Mouse (Mus musculus) kidney, postnatal 25 days (tissue): ENCODE measurements around the gene Snrpc.

Experiments used
- DNase-seq, 2 experiments: peaks; one replicate each; pipeline ENCODE4 v3.0.0; 2021; ENCODE audit warnings: mixed read lengths in 2 of 2

Gene Snrpc

DNA sequence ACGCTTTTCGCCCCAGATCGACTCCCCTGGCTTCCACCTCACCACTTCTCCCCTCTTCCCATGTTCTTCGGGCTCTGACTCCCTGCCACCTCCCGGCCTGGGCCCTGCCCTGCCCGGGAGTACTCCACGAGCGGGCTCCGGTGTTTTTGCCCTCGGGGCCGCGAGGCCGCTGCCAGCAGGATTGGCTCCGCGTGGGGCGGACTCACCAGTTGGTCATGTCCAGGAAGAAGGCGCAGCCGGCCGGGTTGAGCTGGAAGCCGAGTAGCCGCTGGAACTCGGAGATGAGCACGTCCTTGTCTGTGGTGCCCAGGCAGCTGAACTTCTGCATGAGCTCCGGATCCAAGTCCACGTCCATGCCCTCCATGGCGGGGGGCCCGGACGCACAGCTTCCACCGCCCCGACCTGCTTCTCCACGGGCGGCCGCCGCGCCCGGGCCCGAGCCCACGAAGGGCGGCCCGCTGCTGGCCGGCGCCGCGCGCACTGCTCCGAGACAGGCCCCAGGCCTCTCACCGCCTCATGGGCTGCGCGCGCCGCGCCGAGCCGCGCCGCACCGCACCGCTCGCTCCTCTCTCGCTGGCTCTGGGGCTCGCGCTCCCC, 17.9 kb upstream of the Snrpc start:
- DNase-seq, result peak; percentile 66 to 86

DNA sequence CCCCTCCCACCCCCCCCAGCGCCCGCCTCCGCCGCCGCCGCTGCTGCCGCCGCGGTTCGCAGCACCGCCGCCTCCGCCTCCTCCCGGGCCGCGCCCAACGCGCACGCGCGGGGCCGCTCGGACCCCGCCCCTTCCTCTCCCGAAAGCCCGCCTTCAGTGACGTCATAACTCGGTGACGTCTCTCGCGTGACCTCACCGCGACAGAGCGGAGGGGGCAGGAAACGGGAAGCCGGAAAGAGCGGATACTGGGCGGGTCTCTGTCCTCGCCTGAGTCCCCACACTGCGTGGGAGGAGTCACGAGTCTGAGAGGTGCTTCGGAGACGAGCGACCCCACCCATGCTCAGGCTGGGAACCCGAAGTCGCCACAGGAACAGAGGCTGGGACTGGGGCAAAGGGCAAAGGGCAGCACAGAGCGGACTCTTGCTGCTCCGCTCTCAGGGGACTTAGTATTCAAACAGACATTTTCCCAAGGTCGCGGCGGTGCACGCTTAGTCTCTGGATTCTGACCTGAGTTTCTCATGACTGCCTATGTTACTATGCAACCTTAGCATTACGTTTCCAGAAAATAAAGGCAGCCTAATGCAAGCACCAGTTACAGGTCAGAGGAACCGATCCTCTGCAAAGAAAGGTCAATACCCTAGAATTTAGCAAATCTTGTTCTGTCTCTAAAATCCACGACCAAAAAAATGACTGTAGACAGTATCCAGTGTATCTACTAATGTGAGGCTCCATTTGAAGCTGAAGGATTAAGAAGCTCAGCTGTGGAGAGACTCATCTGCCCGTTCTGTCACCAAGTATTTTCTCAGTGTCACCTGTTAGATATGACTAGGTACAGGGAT, 17.2 kb upstream of the Snrpc start, which contains the start of gene D17Wsu92e:
Gene D17Wsu92e (minus strand): TSS at position 81 of the 839 bp plus-strand sequence.
- DNase-seq, result peak; percentile 99

DNA sequence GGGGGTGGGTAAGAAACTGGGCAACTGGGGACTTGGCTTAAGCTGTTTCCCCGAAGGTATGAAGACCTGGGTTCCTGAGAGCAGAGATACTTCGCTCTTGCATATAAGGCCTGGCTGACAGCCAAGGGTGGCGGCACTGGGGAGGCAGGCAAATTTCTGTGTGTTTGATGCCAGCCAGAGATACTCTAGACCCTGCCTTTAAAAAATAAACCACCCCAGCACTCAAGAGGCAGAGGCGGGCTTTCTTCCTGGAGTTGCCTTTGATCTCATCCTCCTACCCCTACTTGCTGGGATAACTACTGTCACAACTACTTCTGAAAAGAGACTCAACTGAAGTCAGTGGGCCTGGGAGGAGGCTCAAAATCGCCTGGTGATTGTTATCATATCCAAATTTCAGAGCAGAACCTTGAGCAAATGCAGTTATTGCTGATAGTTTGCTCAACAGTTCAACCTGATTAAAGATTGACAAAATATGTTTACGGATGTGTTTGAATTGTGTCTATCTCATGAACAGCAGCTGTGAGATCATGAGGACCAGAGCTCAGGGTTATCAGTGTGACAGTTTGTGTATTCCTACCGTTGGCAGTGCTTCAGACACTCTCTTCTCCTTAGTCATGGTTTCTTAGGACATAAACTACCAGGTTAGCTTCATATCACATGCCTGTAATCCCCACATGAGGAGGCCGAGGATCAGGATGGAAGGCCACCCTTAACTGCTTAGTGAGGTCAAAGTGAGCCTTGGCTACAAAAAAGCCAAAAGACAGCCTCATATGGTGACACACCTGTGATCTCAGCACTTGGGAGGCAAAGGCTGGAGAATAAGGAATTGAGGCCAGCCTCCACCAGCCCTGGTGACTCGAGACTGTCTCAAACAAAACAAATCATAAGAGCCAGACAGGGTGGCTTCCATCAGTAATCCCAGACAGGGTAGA, 16.3 kb upstream of the Snrpc start:
- DNase-seq, result peak; percentile 79 to 88

- DNase-seq, result no peak
Measured at GRCm38 (mm10) chr17:27823142-27823905, 14.6 kb upstream of the Snrpc start.

DNA sequence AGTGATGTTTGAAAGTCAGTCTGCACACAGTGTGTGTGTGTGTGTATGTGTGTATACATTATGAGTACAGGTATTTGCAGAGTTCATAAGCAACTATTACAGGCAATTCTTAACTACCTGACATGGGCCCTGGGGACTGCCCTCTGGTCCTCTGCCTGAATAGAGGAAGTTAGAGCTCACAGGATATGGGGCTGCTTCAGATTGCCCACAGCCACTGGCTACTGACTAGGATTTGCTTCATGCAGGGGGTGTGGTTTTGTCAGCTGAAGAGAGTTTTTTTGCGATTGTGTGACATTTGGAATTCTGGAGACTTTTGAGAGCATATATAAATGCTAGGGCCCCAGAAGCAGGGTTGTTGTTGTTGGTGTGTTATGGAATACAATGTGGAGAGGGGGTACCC, 13.0 kb upstream of the Snrpc start:
- no peak for DNase-seq

GRCm38 (mm10) chr17:27825539-27825938, 12.4 kb upstream of the Snrpc start:
- no peak for DNase-seq

- DNase-seq, result peak; percentile 82 to 90
Measured at GRCm38 (mm10) chr17:27825984-27826905, 11.7 kb upstream of the Snrpc start.

GRCm38 (mm10) chr17:27826908-27827383, 11.0 kb upstream of the Snrpc start:
- DNase-seq, result peak; percentile 43 to 51

DNA sequence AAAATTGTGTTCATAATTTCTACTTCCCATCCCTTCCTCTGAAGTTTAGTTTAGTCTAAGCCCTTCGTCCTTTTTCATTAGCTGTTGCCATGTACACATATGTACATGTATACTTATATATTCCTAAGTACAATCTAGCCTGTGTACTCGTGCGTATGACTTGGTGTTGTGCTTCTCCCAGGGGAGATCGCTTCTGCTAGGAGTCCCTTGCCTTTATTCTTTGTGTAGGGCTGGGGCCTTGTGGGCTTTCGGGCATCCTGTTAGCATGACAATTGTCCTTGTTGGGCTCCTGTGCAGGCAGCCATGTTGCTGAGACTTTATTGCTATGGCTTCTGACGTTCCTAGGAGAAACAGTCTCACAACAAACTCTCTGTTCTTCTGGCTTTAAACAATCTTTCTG, 10.4 kb upstream of the Snrpc start:
- DNase-seq, result no peak

DNA sequence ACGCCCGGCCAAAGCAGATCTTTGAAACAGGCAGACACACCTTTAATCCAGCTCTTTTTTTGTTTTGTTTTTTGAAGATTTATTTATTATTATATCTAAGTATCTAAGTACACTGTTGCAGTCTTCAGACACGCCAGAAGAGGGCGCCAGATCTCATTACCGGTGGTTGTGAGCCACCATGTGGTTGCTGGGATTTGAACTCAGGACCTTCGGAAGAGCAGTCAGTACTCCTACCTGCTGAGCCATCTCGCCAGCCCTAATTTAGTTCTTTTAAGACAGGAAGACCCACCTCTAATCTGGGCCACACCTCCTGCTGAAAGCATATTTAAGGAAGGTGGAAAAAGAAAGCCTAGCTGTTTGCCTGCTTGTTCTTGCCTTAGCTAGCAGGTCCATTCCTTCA, 7.5 kb upstream of the Snrpc start:
- DNase-seq, result peak in 1 of 2 experiments; percentile 46

- DNase-seq, result peak; percentile 96 to 99
Measured at GRCm38 (mm10) chr17:27839469-27840252, 1.7 kb downstream of the Snrpc start.

DNA sequence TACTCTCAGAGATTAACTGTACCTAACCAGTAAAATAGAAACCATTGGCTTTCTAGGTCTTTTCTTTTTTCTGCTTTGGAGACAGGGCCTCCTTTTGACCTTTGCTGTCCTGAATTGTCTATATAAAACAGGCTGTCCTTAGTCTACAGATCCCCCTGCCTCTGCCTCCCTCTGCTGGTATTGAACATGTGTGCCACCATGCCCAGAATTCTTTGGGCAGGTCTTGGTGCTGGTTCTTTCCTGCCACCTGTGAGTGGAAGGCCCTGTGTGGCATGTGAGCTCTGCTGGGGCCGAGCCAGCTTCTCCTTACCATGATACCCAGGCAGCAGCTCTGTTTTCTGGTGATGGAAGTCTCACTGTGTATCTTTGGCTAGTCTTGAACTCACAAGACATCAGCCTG, 10.4 kb downstream of the Snrpc start:
- no peak for DNase-seq

GRCm38 (mm10) chr17:27851076-27851475, 13.1 kb downstream of the Snrpc start:
- no peak for DNase-seq

DNA sequence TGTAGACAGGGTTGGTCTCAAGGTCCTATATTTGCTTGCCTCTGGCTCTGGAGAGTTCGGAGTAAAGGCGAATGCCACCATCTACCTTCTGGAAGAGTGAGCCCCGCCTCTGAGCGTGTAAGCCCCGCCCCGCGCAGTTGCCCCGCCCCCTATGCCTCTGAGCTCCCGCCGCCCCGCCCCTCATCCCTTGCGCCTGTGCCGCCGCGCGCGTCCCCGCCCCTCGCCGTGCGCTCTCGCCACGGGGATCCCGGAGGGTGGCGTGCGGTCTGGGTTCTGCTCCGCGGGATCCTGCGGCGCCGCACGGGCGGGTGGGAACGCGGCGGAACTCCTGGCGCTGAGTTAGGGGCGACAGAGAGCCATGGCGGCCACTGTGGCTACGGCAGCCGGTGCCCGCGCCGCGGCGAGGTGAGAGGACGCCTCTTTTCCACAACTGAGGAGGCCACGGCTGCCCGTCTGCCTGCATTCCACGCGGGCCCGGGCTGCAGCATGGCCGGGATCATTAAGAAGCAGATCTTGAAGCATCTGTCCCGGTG, 18.4 kb downstream of the Snrpc start, which contains the start of gene Uhrf1bp1:
Gene Uhrf1bp1 (plus strand): TSS at position 177 of the 533 bp plus-strand sequence.
- DNase-seq, result peak; percentile 92 to 94

DNA sequence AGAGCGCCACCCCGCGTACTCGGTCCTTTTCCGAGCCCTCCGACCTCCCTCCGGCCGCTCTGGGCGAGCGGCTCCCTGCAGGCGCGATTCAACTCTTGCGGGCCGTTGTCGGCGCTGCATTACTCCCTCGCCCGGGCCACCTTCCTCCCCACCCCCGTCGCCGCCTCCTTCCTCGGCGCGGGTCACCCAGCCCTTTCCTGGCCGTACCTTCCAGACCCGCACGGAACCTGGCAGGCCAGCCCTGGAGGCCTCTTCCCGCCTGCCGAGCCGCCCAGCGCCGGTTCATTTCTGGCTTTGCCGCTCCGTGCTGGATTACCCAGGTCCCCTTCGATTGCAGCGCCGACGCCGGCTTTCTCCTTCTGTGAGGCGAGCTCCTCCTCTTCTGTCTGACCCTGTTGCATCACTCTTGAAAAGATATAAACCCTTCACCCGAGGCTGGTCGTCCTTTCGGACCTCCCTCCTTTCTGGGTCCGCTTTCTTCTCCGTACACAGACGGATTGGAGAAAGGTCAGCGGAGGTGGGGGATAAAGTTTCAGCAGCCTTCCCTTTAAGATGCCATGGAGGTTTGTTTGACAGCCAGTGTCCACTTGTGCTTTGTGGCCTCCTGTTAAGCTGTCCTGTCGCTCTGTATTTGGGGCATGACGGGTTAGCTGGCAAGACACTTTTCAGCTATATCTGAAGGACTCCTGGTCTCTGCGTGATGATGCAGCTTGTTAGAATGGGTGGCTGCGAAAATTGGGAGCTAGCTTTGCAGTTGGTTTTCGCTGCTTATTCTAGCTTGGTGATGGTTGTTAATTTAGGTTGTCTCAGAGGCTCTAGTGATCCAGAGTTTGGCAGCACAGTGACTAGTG, 19.1 kb downstream of the Snrpc start:
- peak; percentile 75 to 91 for DNase-seq

GRCm38 (mm10) chr17:27857649-27858475, 19.9 kb downstream of the Snrpc start:
- DNase-seq, result no peak

- DNase-seq, result no peak
Measured at GRCm38 (mm10) chr17:27859131-27859530, 21.2 kb downstream of the Snrpc start.

DNA sequence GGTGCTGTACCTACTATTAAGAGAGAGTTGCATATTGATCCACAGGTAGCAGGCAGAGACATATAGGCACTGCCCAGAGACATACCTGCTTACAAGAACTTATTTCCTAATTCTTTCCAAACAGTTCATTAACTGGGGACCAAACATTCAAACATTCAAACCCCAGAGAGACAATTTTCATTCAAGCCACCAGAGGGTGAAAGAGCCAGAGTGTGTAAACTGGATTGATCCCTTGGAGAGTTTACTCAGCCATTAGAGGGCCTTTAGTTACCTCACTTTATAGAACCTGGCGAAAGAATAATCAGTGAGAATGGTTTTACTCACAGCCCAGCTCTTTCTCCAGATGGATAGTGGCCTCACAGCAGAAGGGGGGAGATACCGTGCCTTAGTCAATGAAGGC, 27.5 kb downstream of the Snrpc start:
- DNase-seq, result no peak
